In genomic region chr17:66785586-66785985, GRCm38 (mm10) we compare ENCODE assay signal across 18 mouse cellular contexts.
"Had no signal": no experiment of that assay in that cellular context is flagged by ENCODE, and none has a peak within 500 bp of the region (broad histone marks: within the 10 kb centered on the region; RNA-seq: fewer than 3 reads in every experiment).

No protein-coding gene starts in this region.

- H3K4me1 ChIP-seq: liver, embryonic 13.5 days; liver, embryonic 15.5 days; lung, embryonic 15.5 days had no signal

- H3K36me3 ChIP-seq: liver, embryonic 13.5 days; liver, embryonic 15.5 days; lung, embryonic 15.5 days; midbrain, embryonic 12.5 days had no signal

- H3K4me3 ChIP-seq: liver, embryonic 13.5 days; liver, embryonic 15.5 days; lung, embryonic 15.5 days; midbrain, embryonic 12.5 days had no signal

- H3K4me2 ChIP-seq: liver, embryonic 11.5 days; liver, embryonic 13.5 days; liver, embryonic 15.5 days; lung, embryonic 15.5 days; midbrain, embryonic 12.5 days had no signal

- H3K9me3 ChIP-seq: liver, embryonic 13.5 days; liver, embryonic 15.5 days; lung, embryonic 15.5 days; midbrain, embryonic 12.5 days had no signal

- H3K9ac ChIP-seq: liver, embryonic 13.5 days; liver, embryonic 15.5 days; liver, postnatal 0 days; lung, embryonic 15.5 days; midbrain, embryonic 12.5 days had no signal

- H3K27me3 ChIP-seq: liver, embryonic 13.5 days; liver, embryonic 15.5 days; lung, embryonic 15.5 days; midbrain, embryonic 12.5 days had no signal

- H3K27ac ChIP-seq: liver, embryonic 13.5 days; liver, embryonic 15.5 days; lung, embryonic 15.5 days; macrophage; midbrain, embryonic 12.5 days had no signal

- ATAC-seq: liver, postnatal 0 days; lung, postnatal 0 days had no signal

- DNase-seq: liver, embryonic 13.5 days; liver, postnatal 0 days; lung, adult 2 months; lung, postnatal 14 days; lung, postnatal 36 days; right cerebral cortex, adult 18-20 months; right cerebral cortex, postnatal 25 days; right cerebral cortex, postnatal 4 days; spleen, adult 18-20 months; thymus, adult 18-20 months; thymus, postnatal 14 days; thymus, postnatal 36 days had no signal
